Mouse (Mus musculus): ENCODE data around the gene Cyp3a25. TPM values are rescaled to one million over a fixed set of nuclear protein-coding genes. Genes with fewer than 3 reads are reported as not detected.

Cyp3a25 gene
- not detected for polyA plus RNA-seq (2017; shearing (Covaris generic))

DNA sequence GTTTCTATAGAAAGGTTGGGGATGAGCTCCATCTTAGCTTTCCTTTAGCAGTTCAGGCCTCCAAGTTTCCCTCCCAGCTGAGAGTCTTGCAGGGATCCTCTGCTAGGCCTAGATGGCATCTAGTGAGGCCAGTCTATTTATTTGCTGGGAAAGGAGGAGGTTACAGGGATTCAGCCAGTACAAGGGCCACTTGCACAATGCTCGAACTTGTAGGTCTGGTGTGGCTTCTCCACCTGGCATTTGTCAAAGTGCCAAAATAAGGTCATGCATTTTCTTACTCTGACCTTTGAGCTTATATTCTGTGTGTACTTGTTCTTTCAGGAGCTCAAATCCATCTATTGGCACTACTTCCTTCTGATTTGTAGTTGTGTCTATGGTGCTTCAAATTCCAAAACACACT lies at the start of gene Cyp3a25:
Gene Cyp3a25 (minus strand): TSS at position 110 of the 400 bp plus-strand sequence.

Other genes with a start within 250 kb of the Cyp3a25 start
- not detected for gene Cyp3a44, start 203.7 kb downstream of the Cyp3a25 start, polyA plus RNA-seq (2017; shearing (Covaris generic))
- not detected for gene Cyp3a11, start 129.7 kb downstream of the Cyp3a25 start, polyA plus RNA-seq (2017; shearing (Covaris generic))
- not detected for gene Cyp3a59, start 69.6 kb upstream of the Cyp3a25 start, polyA plus RNA-seq (2017; shearing (Covaris generic))
- not detected for gene Gm5565, start 150.9 kb upstream of the Cyp3a25 start, polyA plus RNA-seq (2017; shearing (Covaris generic))
- not detected for gene Gm6309, start 161.1 kb upstream of the Cyp3a25 start, polyA plus RNA-seq (2017; shearing (Covaris generic))
- 0.38 TPM for gene 1700001J03Rik, start 175.7 kb upstream of the Cyp3a25 start, polyA plus RNA-seq (2017; shearing (Covaris generic))
- 94.6 TPM for gene Rnf6, start 211.9 kb upstream of the Cyp3a25 start, polyA plus RNA-seq (2017; shearing (Covaris generic))
- gene Cdk8, start 221.6 kb upstream of the Cyp3a25 start, polyA plus RNA-seq (2017; shearing (Covaris generic)): 7.5 TPM

All from inflammation-experienced regulatory T-cells, adult 16 weeks (primary cell).